Mouse (Mus musculus) CH12.LX (cell line): ENCODE results near the gene Kctd15.

ENCODE experiments used
- CTCF ChIP-seq, 2 experiments: IDR thresholded peaks in 1 of 2; conservative IDR thresholded peaks in 1 of 2; 2 replicates each; pipeline ENCODE4 v1.5.1; 2011 to 2012; ENCODE audit warnings: low read depth in 2 of 2, low read length in 2 of 2, improper control_type of control experiment in 1 of 2, inconsistent platforms in 1 of 2, mild to moderate bottlenecking in 1 of 2, moderate library complexity in 1 of 2
- POLR2A ChIP-seq: IDR thresholded peaks from 2 replicates; pipeline ENCODE4 v1.6.1; 2011; ENCODE audit warnings: low read depth, mild to moderate bottlenecking, improper control_type of control experiment, low read length
- SIN3A ChIP-seq: IDR thresholded peaks from 2 replicates; pipeline ENCODE4 v1.6.1; 2012; ENCODE audit warnings: low read length, improper control_type of control experiment, inconsistent platforms
- ZC3H11A ChIP-seq: IDR thresholded peaks from 2 replicates; pipeline ENCODE4 v1.6.1; 2012; ENCODE audit warnings: low read depth, mild to moderate bottlenecking, inconsistent platforms, low read length, improper control_type of control experiment

- TF ChIP-seq CTCF (conservative IDR thresholded peaks at IDR 0.05 in 1 of 2, IDR thresholded peaks at IDR 0.05 in 1 of 2; ENCODE audit: low read depth in 2 of 2, low read length in 2 of 2) = no peak
- TF ChIP-seq POLR2A = no peak
- no peak for TF ChIP-seq SIN3A
- no peak for TF ChIP-seq ZC3H11A
These were observed 29.3 kb upstream of the Kctd15 start for GRCm38 (mm10) chr7:34685801-34686200.
